Mouse (Mus musculus) liver, embryonic 12.5 days (tissue): ENCODE data around the gene Maff. TPM values are rescaled to one million over a fixed set of nuclear protein-coding genes. Genes with fewer than 3 reads are reported as not detected.

Experiments
- ATAC-seq: fragments of 200-750 bp; cut with Nextera tagmentation; 2 replicates; pipeline ENCODE4 v1.8.0; 2017; ENCODE audit warnings: moderate number of reproducible peaks, mild to moderate bottlenecking, moderate library complexity
- H3K27ac ChIP-seq: fragments of 300-500 bp; sonication (generic); 2 replicates; pipeline ENCODE4 v1.5.1; 2016; ENCODE audit warnings: mild to moderate bottlenecking
- H3K27me3 ChIP-seq: fragments of 300-500 bp; sonication (generic); replicated peaks from 2 replicates; pipeline ENCODE4 v1.6.1; 2016; ENCODE audit warnings: mild to moderate bottlenecking, moderate library complexity
- H3K36me3 ChIP-seq: fragments of 300-500 bp; sonication (generic); 2 replicates; pipeline ENCODE4 v1.6.1; 2016; ENCODE audit warnings: mild to moderate bottlenecking, moderate library complexity
- H3K4me1 ChIP-seq: fragments of 300-500 bp; sonication (generic); 2 replicates; pipeline ENCODE4 v1.6.1; 2016
- H3K4me2 ChIP-seq: fragments of 300-500 bp; sonication (generic); 2 replicates; pipeline ENCODE4 v1.6.1; 2016; ENCODE audit warnings: mild to moderate bottlenecking, moderate library complexity
- H3K4me3 ChIP-seq: fragments of 300-500 bp; sonication (generic); 2 replicates; pipeline ENCODE4 v1.5.1; 2016; ENCODE audit warnings: mild to moderate bottlenecking, moderate library complexity
- H3K9ac ChIP-seq: fragments of 300-500 bp; sonication (generic); 2 replicates; pipeline ENCODE4 v1.6.1; 2016; ENCODE audit warnings: mild to moderate bottlenecking, moderate library complexity
- H3K9me3 ChIP-seq: fragments of 300-500 bp; sonication (generic); replicated peaks from 2 replicates; pipeline ENCODE4 v1.6.1; 2016; ENCODE audit warnings: mild to moderate bottlenecking, moderate library complexity
- WGBS: fragments of 180-500 bp; shearing (Covaris S2); methylation state at CpG from one replicate; pipeline ENCODE4 v1.1.7; 2016; ENCODE audit not compliant: insufficient replicate concordance; 5-methylcytosine and 5-hydroxymethylcytosine counted together
- polyA plus RNA-seq: library from polyadenylated mRNA; unstranded; fragments of >200 nt; fragmentation: Nextera tagmentation; extraction: Ambion mirVana; gene quantifications from 2 replicates; pipeline ENCODE4 v1.2.1, GENCODE M21; 2016

Maff gene
- polyA plus RNA-seq, 1 experiment from 2014 or later, result 1.1 TPM

GRCm38 (mm10) chr15:79354619-79355018, 8.2 kb downstream of the Maff start:
- no peak overlapping the region for H3K4me2 ChIP-seq
- no peaks in the 10 kb centered on the region for H3K36me3 ChIP-seq
- H3K27me3 ChIP-seq, result peaks cover 18% of the 10 kb centered on the region; the same call in 1 of the 2 replicates
- 28% methylated on average over 4 of the region's 4 CpGs for WGBS
- no peak overlapping the region for H3K9ac ChIP-seq
- H3K9me3 ChIP-seq, result no peaks in the 10 kb centered on the region
- no peak overlapping the region for H3K27ac ChIP-seq
- peaks cover 62% of the 10 kb centered on the region for H3K4me1 ChIP-seq
- no peak overlapping the region for H3K4me3 ChIP-seq
- ATAC-seq, result no peak

GRCm38 (mm10) chr15:79356481-79356880, 10.1 kb downstream of the Maff start:
- peaks cover 68% of the 10 kb centered on the region for H3K4me1 ChIP-seq
- peak overlapping the region; percentile 73; the same call in 1 of the 2 replicates for H3K9ac ChIP-seq
- WGBS, result 66% methylated on average over 8 of the region's 8 CpGs

GRCm38 (mm10) chr15:79357036-79357911, 10.9 kb downstream of the Maff start:
- peak overlapping the region; percentile 73 for H3K9ac ChIP-seq
- peak overlapping the region; percentile 89 for H3K4me2 ChIP-seq
- peaks cover 62% of the 10 kb centered on the region for H3K4me1 ChIP-seq
- peak; percentile 87 for ATAC-seq
- WGBS, result 2% methylated on average over 77 of the region's 77 CpGs
- H3K36me3 ChIP-seq, result peaks cover 10% of the 10 kb centered on the region
- H3K4me3 ChIP-seq, result peak overlapping the region; percentile 55
- H3K27me3 ChIP-seq, result peaks cover 18% of the 10 kb centered on the region; the same call in 1 of the 2 replicates
- peak overlapping the region; percentile 66; the same call in 1 of the 2 replicates for H3K27ac ChIP-seq
- no peaks in the 10 kb centered on the region for H3K9me3 ChIP-seq

More at GRCm38 (mm10) chr15:79356481-79356880, 10.1 kb downstream of the Maff start:
- Histone ChIP-seq H3K9me3 (no peaks in the 10 kb centered on the region), H3K4me2 (peak overlapping the region; percentile 89), H3K27ac (no peak overlapping the region), H3K4me3 (no peak overlapping the region), H3K27me3 (peaks cover 18% of the 10 kb centered on the region; the same call in 1 of the 2 replicates), H3K36me3 (peaks cover 2% of the 10 kb centered on the region)
- ATAC-seq, result no peak

- ATAC-seq, result 0 out of 2 replicates have a peak, but pooled peaks have one; percentile 1
- H3K4me3 ChIP-seq, result peak overlapping the region; percentile 55
- H3K4me2 ChIP-seq, result peak overlapping the region; percentile 89
- peaks cover 18% of the 10 kb centered on the region; the same call in 1 of the 2 replicates for H3K27me3 ChIP-seq
- no peaks in the 10 kb centered on the region for H3K9me3 ChIP-seq
- peak overlapping the region; percentile 47; the same call in 1 of the 2 replicates for H3K9ac ChIP-seq
- peaks cover 58% of the 10 kb centered on the region for H3K4me1 ChIP-seq
- H3K36me3 ChIP-seq, result peaks cover 18% of the 10 kb centered on the region
- H3K27ac ChIP-seq, result 0 out of 2 replicates have a peak overlapping the region, but pooled peaks have one; percentile 41
- WGBS, result 40% methylated on average over 12 of the region's 12 CpGs
Observed at GRCm38 (mm10) chr15:79357974-79358690, 11.7 kb downstream of the Maff start.

GRCm38 (mm10) chr15:79359954-79360353, 13.5 kb downstream of the Maff start:
- Histone ChIP-seq H3K4me1 (peaks cover 47% of the 10 kb centered on the region), H3K27ac (0 out of 2 replicates have a peak overlapping the region, but pooled peaks have one; percentile 23), H3K27me3 (peaks cover 18% of the 10 kb centered on the region; the same call in 1 of the 2 replicates), H3K36me3 (peaks cover 36% of the 10 kb centered on the region), H3K9ac (no peak overlapping the region), H3K4me3 (no peak overlapping the region), H3K4me2 (no peak overlapping the region), H3K9me3 (no peaks in the 10 kb centered on the region)
- 35% methylated on average over 6 of the region's 6 CpGs for WGBS
- no peak for ATAC-seq

GRCm38 (mm10) chr15:79360371-79360770, 13.9 kb downstream of the Maff start:
- Histone ChIP-seq H3K4me2 (no peak overlapping the region), H3K27ac (0 out of 2 replicates have a peak overlapping the region, but pooled peaks have one; percentile 23), H3K36me3 (peaks cover 40% of the 10 kb centered on the region), H3K9me3 (no peaks in the 10 kb centered on the region), H3K27me3 (peaks cover 18% of the 10 kb centered on the region; the same call in 1 of the 2 replicates), H3K9ac (no peak overlapping the region), H3K4me1 (peaks cover 47% of the 10 kb centered on the region), H3K4me3 (no peak overlapping the region)
- ATAC-seq, result no peak
- 38% methylated on average over 7 of the region's 7 CpGs for WGBS

GRCm38 (mm10) chr15:79361023-79361422, 14.6 kb downstream of the Maff start:
- 34% methylated on average over 4 of the region's 4 CpGs for WGBS
- Histone ChIP-seq H3K27ac (no peak overlapping the region), H3K4me1 (peaks cover 46% of the 10 kb centered on the region), H3K36me3 (peaks cover 47% of the 10 kb centered on the region), H3K9me3 (no peaks in the 10 kb centered on the region), H3K27me3 (peaks cover 17% of the 10 kb centered on the region; the same call in 1 of the 2 replicates), H3K4me2 (no peak overlapping the region), H3K4me3 (no peak overlapping the region), H3K9ac (no peak overlapping the region; the same call in 1 of the 2 replicates)
- ATAC-seq, result no peak

GRCm38 (mm10) chr15:79364120-79364519, 17.7 kb downstream of the Maff start:
- Histone ChIP-seq H3K4me3 (no peak overlapping the region), H3K4me2 (no peak overlapping the region), H3K27me3 (no peaks in the 10 kb centered on the region), H3K9me3 (no peaks in the 10 kb centered on the region), H3K9ac (no peak overlapping the region), H3K36me3 (peaks cover 60% of the 10 kb centered on the region), H3K27ac (no peak overlapping the region), H3K4me1 (peaks cover 36% of the 10 kb centered on the region)
- WGBS, result 60% methylated on average over 6 of the region's 6 CpGs
- no peak for ATAC-seq

- Histone ChIP-seq H3K27ac (no peak overlapping the region), H3K4me1 (peaks cover 40% of the 10 kb centered on the region), H3K36me3 (peaks cover 64% of the 10 kb centered on the region), H3K9ac (no peak overlapping the region), H3K9me3 (no peaks in the 10 kb centered on the region), H3K4me2 (no peak overlapping the region), H3K4me3 (no peak overlapping the region), H3K27me3 (no peaks in the 10 kb centered on the region)
- no peak for ATAC-seq
- 85% methylated on average over 12 of the region's 12 CpGs for WGBS
Observed at GRCm38 (mm10) chr15:79365068-79365467, 18.6 kb downstream of the Maff start.

GRCm38 (mm10) chr15:79366402-79366801, 20.0 kb downstream of the Maff start:
- Histone ChIP-seq H3K4me3 (no peak overlapping the region), H3K36me3 (peaks cover 63% of the 10 kb centered on the region), H3K4me2 (no peak overlapping the region), H3K27me3 (no peaks in the 10 kb centered on the region), H3K4me1 (peaks cover 29% of the 10 kb centered on the region), H3K27ac (no peak overlapping the region), H3K9ac (no peak overlapping the region), H3K9me3 (no peaks in the 10 kb centered on the region)
- ATAC-seq, result no peak
- WGBS, result 82% methylated on average over 5 of the region's 5 CpGs

GRCm38 (mm10) chr15:79368313-79368811, 21.9 kb downstream of the Maff start:
- no peaks in the 10 kb centered on the region for H3K9me3 ChIP-seq
- H3K4me2 ChIP-seq, result no peak overlapping the region
- no peak overlapping the region for H3K4me3 ChIP-seq
- H3K27ac ChIP-seq, result peak overlapping the region; percentile 30; the same call in 1 of the 2 replicates
- 63% methylated on average over 14 of the region's 14 CpGs for WGBS
- H3K27me3 ChIP-seq, result no peaks in the 10 kb centered on the region
- H3K9ac ChIP-seq, result no peak overlapping the region
- peak; percentile 44; the same call in 1 of the 2 replicates for ATAC-seq
- H3K36me3 ChIP-seq, result peaks cover 54% of the 10 kb centered on the region
- peaks cover 26% of the 10 kb centered on the region for H3K4me1 ChIP-seq
